Mouse (Mus musculus) hindlimb bud, embryonic 11.5 days (tissue): ENCODE results near the gene Napsa.

Experiments
- DNase-seq: peaks from one replicate; pipeline ENCODE4 v3.0.0-alpha.2; 2012; ENCODE audit warnings: low read depth, low spot score; ENCODE audit errors: extremely low spot score

The Napsa gene

GRCm38 (mm10) chr7:44595131-44595561, 23.0 kb downstream of the Napsa start:
- no peak for DNase-seq

- no peak for DNase-seq
Measured at GRCm38 (mm10) chr7:44596051-44596450, 23.9 kb downstream of the Napsa start.

GRCm38 (mm10) chr7:44596996-44597538, 24.9 kb downstream of the Napsa start:
- no peak for DNase-seq

GRCm38 (mm10) chr7:44597666-44598065, 25.5 kb downstream of the Napsa start:
- no peak for DNase-seq

- DNase-seq = no peak
Measured at GRCm38 (mm10) chr7:44598336-44598735, 26.2 kb downstream of the Napsa start.

GRCm38 (mm10) chr7:44600691-44601262, 28.6 kb downstream of the Napsa start:
- DNase-seq = no peak

- no peak for DNase-seq
Measured at GRCm38 (mm10) chr7:44601646-44602045, 29.5 kb downstream of the Napsa start.

GRCm38 (mm10) chr7:44602443-44602842, 30.3 kb downstream of the Napsa start:
- no peak for DNase-seq

GRCm38 (mm10) chr7:44603186-44603855, 31.1 kb downstream of the Napsa start:
- DNase-seq = no peak

GRCm38 (mm10) chr7:44604139-44604606, 32.0 kb downstream of the Napsa start:
- no peak for DNase-seq

GRCm38 (mm10) chr7:44604619-44605018, 32.4 kb downstream of the Napsa start:
- DNase-seq = no peak

GRCm38 (mm10) chr7:44605436-44605835, 33.3 kb downstream of the Napsa start:
- no peak for DNase-seq

- DNase-seq = no peak
Measured at GRCm38 (mm10) chr7:44606171-44606901, 34.2 kb downstream of the Napsa start.

GRCm38 (mm10) chr7:44612192-44612591, 40.0 kb downstream of the Napsa start:
- DNase-seq = no peak

GRCm38 (mm10) chr7:44614041-44614688, 42.0 kb downstream of the Napsa start:
- DNase-seq = no peak

GRCm38 (mm10) chr7:44615309-44615708, 43.1 kb downstream of the Napsa start:
- DNase-seq = no peak

GRCm38 (mm10) chr7:44615987-44616386, 43.8 kb downstream of the Napsa start:
- no peak for DNase-seq

GRCm38 (mm10) chr7:44617059-44617458, 44.9 kb downstream of the Napsa start:
- no peak for DNase-seq

- DNase-seq = no peak
Measured at GRCm38 (mm10) chr7:44623714-44624542, 51.7 kb downstream of the Napsa start.

GRCm38 (mm10) chr7:44624543-44624826, 52.3 kb downstream of the Napsa start:
- no peak for DNase-seq

GRCm38 (mm10) chr7:44624828-44625227, 52.6 kb downstream of the Napsa start:
- no peak for DNase-seq
